Mouse (Mus musculus) gastrocnemius, postnatal 36 days (tissue): ENCODE data around the gene Efna5. TPM values are rescaled to one million over a fixed set of nuclear protein-coding genes. Genes with fewer than 3 reads are reported as not detected.

Source experiments
- DNase-seq, 2 experiments: peaks; one replicate each; pipeline ENCODE4 v3.0.0; 2022
- intact Hi-C: fragments of 180-260 bp; cut with DNase I; formaldehyde crosslinking; loops from one replicate; pipeline ENCODE4 v1.15.1; 2025
- total RNA-seq, 2 experiments: library from RNA; stranded (reverse); gene quantifications; 2 replicates each; pipeline ENCODE4 v1.2.3; 2021

Gene Efna5
- total RNA-seq, 2 experiments from 2014 or later = 0.32 to 0.59 TPM

- intact Hi-C loops = no loop called here
- no peak for DNase-seq
Measured at GRCm38 (mm10) chr17:62717426-62718131, 163.5 kb downstream of the Efna5 start.

GRCm38 (mm10) chr17:62713455-62713854, 167.7 kb downstream of the Efna5 start:
- intact Hi-C loops = no loop called here
- no peak for DNase-seq

- intact Hi-C loops = no loop called here
- no peak for DNase-seq
Measured at GRCm38 (mm10) chr17:62706418-62706817, 174.7 kb downstream of the Efna5 start.

GRCm38 (mm10) chr17:62702020-62702814, 178.9 kb downstream of the Efna5 start:
- no peak for DNase-seq
- intact Hi-C loops = no loop called here

- intact Hi-C loops = no loop called here
- no peak for DNase-seq
Measured at GRCm38 (mm10) chr17:62700791-62701602, 180.1 kb downstream of the Efna5 start.

- no peak for DNase-seq
- intact Hi-C loops = no loop called here
Measured at GRCm38 (mm10) chr17:62694958-62695437, 186.1 kb downstream of the Efna5 start.

- DNase-seq = no peak
- intact Hi-C loops = no loop called here
Measured at GRCm38 (mm10) chr17:62692242-62692641, 188.9 kb downstream of the Efna5 start.

GRCm38 (mm10) chr17:62691201-62691715, 189.9 kb downstream of the Efna5 start:
- DNase-seq = no peak
- intact Hi-C loops = no loop called here

- DNase-seq = no peak
- intact Hi-C loops = no loop called here
Measured at GRCm38 (mm10) chr17:62690256-62690655, 190.9 kb downstream of the Efna5 start.

- intact Hi-C loops = no loop called here
- DNase-seq = no peak
Measured at GRCm38 (mm10) chr17:62689646-62690045, 191.5 kb downstream of the Efna5 start.

GRCm38 (mm10) chr17:62687369-62687768, 193.7 kb downstream of the Efna5 start:
- DNase-seq = peak in 1 of 2 experiments; percentile 5
- intact Hi-C loops = no loop called here

GRCm38 (mm10) chr17:62685181-62685580, 195.9 kb downstream of the Efna5 start:
- no peak for DNase-seq
- intact Hi-C loops = no loop called here

- no peak for DNase-seq
- intact Hi-C loops = no loop called here
Measured at GRCm38 (mm10) chr17:62683142-62683541, 198.0 kb downstream of the Efna5 start.

- no peak for DNase-seq
- intact Hi-C loops = no loop called here
Measured at GRCm38 (mm10) chr17:62681726-62682125, 199.4 kb downstream of the Efna5 start.

- intact Hi-C loops = no loop called here
Measured at GRCm38 (mm10) chr17:62680737-62681136, 200.4 kb downstream of the Efna5 start.

GRCm38 (mm10) chr17:62676832-62677231, 204.3 kb downstream of the Efna5 start:
- DNase-seq = no peak
- intact Hi-C loops = no loop called here

More at GRCm38 (mm10) chr17:62680737-62681136, 200.4 kb downstream of the Efna5 start:
- DNase-seq = no peak

GRCm38 (mm10) chr17:62676409-62676808, 204.7 kb downstream of the Efna5 start:
- no peak for DNase-seq
- intact Hi-C loops = no loop called here

GRCm38 (mm10) chr17:62675811-62676255, 205.3 kb downstream of the Efna5 start:
- intact Hi-C loops = no loop called here
- no peak for DNase-seq

GRCm38 (mm10) chr17:62672068-62672467, 209.0 kb downstream of the Efna5 start:
- DNase-seq = no peak

GRCm38 (mm10) chr17:62666761-62667160, 214.4 kb downstream of the Efna5 start:
- intact Hi-C loops = no loop called here
- no peak for DNase-seq

More at GRCm38 (mm10) chr17:62672068-62672467, 209.0 kb downstream of the Efna5 start:
- intact Hi-C loops = no loop called here
